Mouse (Mus musculus): ENCODE measurements around the gene Tlcd1. TPM values are rescaled to one million over a fixed set of nuclear protein-coding genes. Genes with fewer than 3 reads are reported as not detected.
"Not testable (repeated sequence)": the region's sequence is repeated elsewhere in the genome, so short reads cannot be mapped to it uniquely, and the experiment has no call there.

The Tlcd1 gene
- total RNA-seq, 1 experiment: 78.6 TPM

- TF ChIP-seq ZNF384 (IDR thresholded peaks at IDR 0.05; ENCODE audit: low read depth, low read length) (no peak), HCFC1 (IDR thresholded peaks at IDR 0.05; ENCODE audit: borderline replicate concordance, insufficient read depth, low read length) (no peak), CHD2 (IDR thresholded peaks at IDR 0.05; ENCODE audit: low read depth, low read length) (no peak), MAFK (IDR thresholded peaks at IDR 0.05; ENCODE audit: insufficient read depth, low read depth, low read length) (no peak), ZC3H11A (IDR thresholded peaks at IDR 0.05; ENCODE audit: borderline replicate concordance, low read depth, low read length) (no peak)
- in situ Hi-C loops (cut with MboI; ENCODE audit: low sequenced_read_pairs in 2 of 2, unreplicated experiment in 2 of 2): no loop called here
- Histone ChIP-seq H3K9ac (ENCODE audit: insufficient read depth, low read depth, low read length, poor library complexity, severe bottlenecking) (peak overlapping the region; percentile 100), H3K27ac (ENCODE audit: insufficient read depth, low read depth, low read length, poor library complexity, severe bottlenecking) (peak overlapping the region; percentile 94; the same call in 1 of the 2 replicates), H3K4me3 (ENCODE audit: insufficient read depth in 1 of 2, low read depth in 1 of 2, low read length in 2 of 2, poor library complexity in 1 of 2, severe bottlenecking in 1 of 2) (peak overlapping the region; percentile 88 to 89), H3K9me3 (ENCODE audit: control insufficient read depth, insufficient read depth, low read depth, low read length) (no peaks in the 10 kb centered on the region), H3K36me3 (ENCODE audit: control insufficient read depth, insufficient read depth, low read length, poor library complexity, severe bottlenecking) (peaks cover 34% of the 10 kb centered on the region), H3K4me1 (ENCODE audit: control insufficient read depth in 2 of 2, insufficient read depth in 2 of 2, low read length in 2 of 2, poor library complexity in 1 of 2) (no peaks in the 10 kb centered on the region; a peak in 1 of 4 replicates)
- DNase-seq (ENCODE audit: low read depth, low spot score): no peak
Measured at GRCm38 (mm10) chr11:78181830-78182357, 5.4 kb downstream of the Tlcd1 start.

DNA sequence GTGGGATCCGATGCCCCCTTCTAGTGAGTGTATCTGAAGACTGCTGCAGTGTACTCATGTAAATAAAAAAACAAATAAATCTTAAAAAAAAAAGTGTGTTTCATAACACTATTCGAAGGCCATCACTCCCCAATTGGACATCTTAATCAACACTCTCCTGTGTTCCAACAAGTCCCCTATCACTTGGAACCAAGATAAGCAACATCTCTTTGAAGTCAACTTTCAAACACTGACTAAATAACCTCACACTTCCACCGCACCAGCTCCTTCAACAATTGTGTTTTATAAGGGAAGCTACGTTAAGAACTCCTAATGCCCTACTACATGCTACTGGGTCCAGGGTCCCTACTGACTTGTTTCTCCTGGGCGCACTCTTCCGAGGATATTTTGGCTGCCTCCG is 5.9 kb downstream of the Tlcd1 start:
- no peaks in the 10 kb centered on the region; a peak in 1 of 4 replicates for H3K4me1 ChIP-seq (ENCODE audit: control insufficient read depth in 2 of 2, insufficient read depth in 2 of 2, low read length in 2 of 2, poor library complexity in 1 of 2)
- H3K27ac ChIP-seq (ENCODE audit: insufficient read depth, low read depth, low read length, poor library complexity, severe bottlenecking): peak overlapping the region; percentile 94; the same call in 1 of the 2 replicates

GRCm38 (mm10) chr11:78182961-78183844 is 6.7 kb downstream of the Tlcd1 start, which contains the start of gene Rpl23a:
Gene Rpl23a, minus strand, starts transcription at chr11:78183584.
- no peaks in the 10 kb centered on the region for H3K9me3 ChIP-seq (ENCODE audit: control insufficient read depth, insufficient read depth, low read depth, low read length)
- H3K4me1 ChIP-seq (ENCODE audit: control insufficient read depth in 2 of 2, insufficient read depth in 2 of 2, low read length in 2 of 2, poor library complexity in 1 of 2): no peaks in the 10 kb centered on the region; a peak in 1 of 4 replicates
- peaks cover 34% of the 10 kb centered on the region for H3K36me3 ChIP-seq (ENCODE audit: control insufficient read depth, insufficient read depth, low read length, poor library complexity, severe bottlenecking)
- H3K9ac ChIP-seq (ENCODE audit: insufficient read depth, low read depth, low read length, poor library complexity, severe bottlenecking): peak within 1 kb of the TSS; percentile 100
- TF ChIP-seq ZNF384 (IDR thresholded peaks at IDR 0.05; ENCODE audit: low read depth, low read length) (no peak), CHD2 (IDR thresholded peaks at IDR 0.05; ENCODE audit: low read depth, low read length) (peak; percentile 99), HCFC1 (IDR thresholded peaks at IDR 0.05; ENCODE audit: borderline replicate concordance, insufficient read depth, low read length) (peak; percentile 93)
- DNase-seq (ENCODE audit: low read depth, low spot score): peak; percentile 89
- in situ Hi-C loops (cut with MboI; ENCODE audit: low sequenced_read_pairs in 2 of 2, unreplicated experiment in 2 of 2): no loop called here
- H3K27ac ChIP-seq (ENCODE audit: insufficient read depth, low read depth, low read length, poor library complexity, severe bottlenecking): peak within 1 kb of the TSS; percentile 94
- peak within 1 kb of the TSS; percentile 88 to 89 for H3K4me3 ChIP-seq (ENCODE audit: insufficient read depth in 1 of 2, low read depth in 1 of 2, low read length in 2 of 2, poor library complexity in 1 of 2, severe bottlenecking in 1 of 2)

More for the DNA sequence above, 5.9 kb downstream of the Tlcd1 start:
- no peaks in the 10 kb centered on the region for H3K9me3 ChIP-seq (ENCODE audit: control insufficient read depth, insufficient read depth, low read depth, low read length)
- H3K9ac ChIP-seq (ENCODE audit: insufficient read depth, low read depth, low read length, poor library complexity, severe bottlenecking): peak overlapping the region; percentile 100
- peak overlapping the region; percentile 88 to 89 for H3K4me3 ChIP-seq (ENCODE audit: insufficient read depth in 1 of 2, low read depth in 1 of 2, low read length in 2 of 2, poor library complexity in 1 of 2, severe bottlenecking in 1 of 2)
- TF ChIP-seq ZC3H11A (IDR thresholded peaks at IDR 0.05; ENCODE audit: borderline replicate concordance, low read depth, low read length) (no peak), ZNF384 (IDR thresholded peaks at IDR 0.05; ENCODE audit: low read depth, low read length) (no peak), CHD2 (IDR thresholded peaks at IDR 0.05; ENCODE audit: low read depth, low read length) (no peak), MAFK (IDR thresholded peaks at IDR 0.05; ENCODE audit: insufficient read depth, low read depth, low read length) (no peak), HCFC1 (IDR thresholded peaks at IDR 0.05; ENCODE audit: borderline replicate concordance, insufficient read depth, low read length) (no peak)
- in situ Hi-C loops (cut with MboI; ENCODE audit: low sequenced_read_pairs in 2 of 2, unreplicated experiment in 2 of 2): no loop called here
- H3K36me3 ChIP-seq (ENCODE audit: control insufficient read depth, insufficient read depth, low read length, poor library complexity, severe bottlenecking): peaks cover 34% of the 10 kb centered on the region
- no peak for DNase-seq (ENCODE audit: low read depth, low spot score)

DNA sequence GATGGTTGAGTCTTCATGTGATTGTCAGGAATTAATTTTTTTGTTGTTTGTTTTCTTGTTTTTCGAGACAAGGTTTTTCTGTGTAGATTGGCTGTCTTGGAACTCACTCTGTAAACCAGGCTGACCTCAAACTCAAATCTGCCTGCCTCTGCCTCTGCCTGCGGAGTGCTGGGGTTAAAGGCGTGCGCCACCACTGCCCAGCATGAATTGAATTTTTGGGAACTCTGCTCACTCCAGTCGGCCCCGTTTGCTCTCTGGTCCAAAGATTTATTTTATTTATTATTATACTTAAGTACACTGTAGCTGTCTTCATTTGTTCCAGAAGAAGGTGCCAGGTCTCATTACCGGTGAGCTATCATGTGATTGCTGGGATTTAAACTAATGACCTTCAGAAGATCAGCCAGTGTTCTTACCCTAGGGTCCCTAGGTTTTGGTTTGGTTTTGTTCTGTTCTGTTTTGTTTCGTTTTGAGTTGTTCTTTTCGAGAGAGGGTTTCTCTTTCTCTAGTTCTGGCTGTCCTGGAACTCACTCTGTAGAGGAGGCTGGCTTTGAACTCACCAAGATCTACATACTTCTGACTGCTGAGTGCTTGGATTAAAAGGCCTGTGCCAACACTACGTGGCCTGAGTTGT is 7.5 kb downstream of the Tlcd1 start:
- Histone ChIP-seq H3K27ac (ENCODE audit: insufficient read depth, low read depth, low read length, poor library complexity, severe bottlenecking) (peak overlapping the region; percentile 72), H3K4me3 (ENCODE audit: insufficient read depth in 1 of 2, low read depth in 1 of 2, low read length in 2 of 2, poor library complexity in 1 of 2, severe bottlenecking in 1 of 2) (peak overlapping the region; percentile 88 to 89), H3K9ac (ENCODE audit: insufficient read depth, low read depth, low read length, poor library complexity, severe bottlenecking) (peak overlapping the region; percentile 88), H3K36me3 (ENCODE audit: control insufficient read depth, insufficient read depth, low read length, poor library complexity, severe bottlenecking) (peaks cover 34% of the 10 kb centered on the region), H3K4me1 (ENCODE audit: control insufficient read depth in 2 of 2, insufficient read depth in 2 of 2, low read length in 2 of 2, poor library complexity in 1 of 2) (no peaks in the 10 kb centered on the region; a peak in 1 of 4 replicates), H3K9me3 (ENCODE audit: control insufficient read depth, insufficient read depth, low read depth, low read length) (no peaks in the 10 kb centered on the region)
- TF ChIP-seq ZC3H11A (IDR thresholded peaks at IDR 0.05; ENCODE audit: borderline replicate concordance, low read depth, low read length): no peak
- no peak for TF ChIP-seq HCFC1 (IDR thresholded peaks at IDR 0.05; ENCODE audit: borderline replicate concordance, insufficient read depth, low read length)
- TF ChIP-seq ZNF384 (IDR thresholded peaks at IDR 0.05; ENCODE audit: low read depth, low read length): no peak
- no peak for TF ChIP-seq CHD2 (IDR thresholded peaks at IDR 0.05; ENCODE audit: low read depth, low read length)
- TF ChIP-seq MAFK (IDR thresholded peaks at IDR 0.05; ENCODE audit: insufficient read depth, low read depth, low read length): no peak
- in situ Hi-C loops (cut with MboI; ENCODE audit: low sequenced_read_pairs in 2 of 2, unreplicated experiment in 2 of 2): no loop called here
- no peak for DNase-seq (ENCODE audit: low read depth, low spot score)

GRCm38 (mm10) chr11:78184702-78185101 is 8.2 kb downstream of the Tlcd1 start:
- Histone ChIP-seq H3K36me3 (ENCODE audit: control insufficient read depth, insufficient read depth, low read length, poor library complexity, severe bottlenecking) (peaks cover 30% of the 10 kb centered on the region), H3K4me3 (ENCODE audit: insufficient read depth in 1 of 2, low read depth in 1 of 2, low read length in 2 of 2, poor library complexity in 1 of 2, severe bottlenecking in 1 of 2) (peak overlapping the region in 1 of 2 experiments; percentile 88; a peak in 1 of 4 replicates), H3K9ac (ENCODE audit: insufficient read depth, low read depth, low read length, poor library complexity, severe bottlenecking) (peak overlapping the region; percentile 88; the same call in 1 of the 2 replicates)
- H3K4me1 ChIP-seq (ENCODE audit: control insufficient read depth in 2 of 2, insufficient read depth in 2 of 2, low read length in 2 of 2, poor library complexity in 1 of 2); in situ Hi-C loops (cut with MboI; ENCODE audit: low sequenced_read_pairs in 2 of 2, unreplicated experiment in 2 of 2); H3K9me3 ChIP-seq (ENCODE audit: control insufficient read depth, insufficient read depth, low read depth, low read length); H3K27ac ChIP-seq (ENCODE audit: insufficient read depth, low read depth, low read length, poor library complexity, severe bottlenecking); DNase-seq (ENCODE audit: low read depth, low spot score): not testable (repeated sequence)

Data from ES-E14 (cell line).